Mouse (Mus musculus) heart, embryonic 16.5 days (tissue): ENCODE results near the gene Dok1. TPM values are rescaled to one million over a fixed set of nuclear protein-coding genes. Genes with fewer than 3 reads are reported as not detected.

Source experiments
- ATAC-seq: fragments of 200-750 bp; cut with Nextera tagmentation; replicated peaks from 2 replicates; pipeline ENCODE4 v1.8.0; 2017; ENCODE audit warnings: moderate number of reproducible peaks; ENCODE audit not compliant: insufficient read depth, low FRiP score; ENCODE audit errors: extremely low read depth
- H3K27ac ChIP-seq: fragments of 300-500 bp; sonication (generic); 2 replicates; pipeline ENCODE4 v1.5.1; 2014; ENCODE audit warnings: mild to moderate bottlenecking, low read length, control low read depth, moderate library complexity
- H3K27me3 ChIP-seq: fragments of 300-500 bp; sonication (generic); 2 replicates; pipeline ENCODE4 v1.6.1; 2014; ENCODE audit warnings: low read length, mixed read lengths; ENCODE audit not compliant: control insufficient read depth, insufficient read depth
- H3K36me3 ChIP-seq: fragments of 300-500 bp; sonication (generic); 2 replicates; pipeline ENCODE4 v1.6.1; 2014; ENCODE audit not compliant: control insufficient read depth, insufficient read depth
- H3K4me1 ChIP-seq: fragments of 300-500 bp; sonication (generic); 2 replicates; pipeline ENCODE4 v1.6.1; 2014; ENCODE audit warnings: low read length, mixed read lengths; ENCODE audit not compliant: control insufficient read depth, insufficient read depth
- H3K4me2 ChIP-seq: fragments of 300-500 bp; sonication (generic); 2 replicates; pipeline ENCODE4 v1.6.1; 2014; ENCODE audit warnings: low read depth, mild to moderate bottlenecking, control low read depth, low read length
- H3K4me3 ChIP-seq: fragments of 300-500 bp; sonication (generic); 2 replicates; pipeline ENCODE4 v1.5.1; 2014; ENCODE audit warnings: mild to moderate bottlenecking, control low read depth, low read length
- H3K9ac ChIP-seq: fragments of 300-500 bp; sonication (generic); 2 replicates; pipeline ENCODE4 v1.6.1; 2014; ENCODE audit warnings: low read length, control low read depth
- H3K9me3 ChIP-seq: fragments of 300-500 bp; sonication (generic); replicated peaks from 2 replicates; pipeline ENCODE4 v1.6.1; 2016; ENCODE audit warnings: low read length; ENCODE audit not compliant: control insufficient read depth
- WGBS: fragments of 180-500 bp; shearing (Covaris S2); extraction: QIAGEN DNeasy Blood & Tissue Kit; methylation state at CpG from one replicate; pipeline ENCODE4 v1.1.7; 2014; 5-methylcytosine and 5-hydroxymethylcytosine counted together
- polyA plus RNA-seq: library from polyadenylated mRNA; unstranded; fragments of >200 nt; fragmentation: Nextera tagmentation; extraction: Ambion mirVana; gene quantifications from 2 replicates; pipeline ENCODE4 v1.2.1, GENCODE M21; 2015

Dok1 gene
- polyA plus RNA-seq, 1 experiment from 2014 or later, result 9.5 TPM

GRCm38 (mm10) chr6:83037188-83037587 is 3.9 kb upstream of the Dok1 start:
- Histone ChIP-seq H3K27ac (no peak overlapping the region), H3K9me3 (no peaks in the 10 kb centered on the region), H3K36me3 (no peaks in the 10 kb centered on the region), H3K9ac (no peak overlapping the region), H3K4me2 (no peak overlapping the region), H3K4me3 (no peak overlapping the region), H3K4me1 (peaks cover 10% of the 10 kb centered on the region), H3K27me3 (peaks cover under 1% of the 10 kb centered on the region; the same call in 1 of the 2 replicates)
- no peak for ATAC-seq
- 74% methylated on average over 8 of the region's 8 CpGs for WGBS

GRCm38 (mm10) chr6:83034463-83035055 is 1.3 kb upstream of the Dok1 start:
- Histone ChIP-seq H3K4me3 (peak overlapping the region; percentile 73), H3K4me1 (peaks cover 18% of the 10 kb centered on the region), H3K27ac (peak overlapping the region; percentile 9; the same call in 1 of the 2 replicates), H3K9ac (peak overlapping the region; percentile 67), H3K4me2 (peak overlapping the region; percentile 86), H3K27me3 (peaks cover 9% of the 10 kb centered on the region; the same call in 1 of the 2 replicates), H3K9me3 (no peaks in the 10 kb centered on the region), H3K36me3 (no peaks in the 10 kb centered on the region)
- WGBS, result 32% methylated on average over 5 of the region's 5 CpGs
- ATAC-seq, result no peak

DNA sequence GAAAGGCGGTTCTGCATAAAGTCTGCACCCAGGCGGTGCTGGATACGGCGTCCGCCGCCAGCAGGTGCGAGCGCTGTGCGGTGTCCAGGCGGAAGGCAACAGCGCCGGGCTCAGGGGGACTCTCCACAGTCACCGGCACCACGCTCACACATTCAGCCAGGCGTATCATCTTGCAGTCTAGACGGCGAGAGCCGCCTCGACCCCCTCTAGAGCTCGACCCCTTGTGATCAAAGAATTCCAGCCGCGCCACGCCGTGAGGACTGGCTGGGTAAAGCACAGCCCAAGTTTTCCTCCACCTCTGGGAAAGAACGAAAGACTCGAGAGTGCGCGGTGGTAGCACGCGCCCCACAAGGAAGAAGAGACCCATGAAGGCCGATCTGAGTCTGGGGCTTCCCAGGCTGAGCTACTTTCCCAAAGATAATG is 491 bp downstream of the Dok1 start:
- Histone ChIP-seq H3K27me3 (peaks cover 13% of the 10 kb centered on the region; the same call in 1 of the 2 replicates), H3K4me3 (peak overlapping the region; percentile 73), H3K4me2 (peak overlapping the region; percentile 86), H3K9ac (peak overlapping the region; percentile 67), H3K4me1 (peaks cover 19% of the 10 kb centered on the region), H3K9me3 (no peaks in the 10 kb centered on the region), H3K27ac (peak overlapping the region; percentile 53), H3K36me3 (no peaks in the 10 kb centered on the region)
- under 1% methylated on average over 31 of the region's 31 CpGs for whole genome bisulfite sequencing
- ATAC-seq, result peak; percentile 39

DNA sequence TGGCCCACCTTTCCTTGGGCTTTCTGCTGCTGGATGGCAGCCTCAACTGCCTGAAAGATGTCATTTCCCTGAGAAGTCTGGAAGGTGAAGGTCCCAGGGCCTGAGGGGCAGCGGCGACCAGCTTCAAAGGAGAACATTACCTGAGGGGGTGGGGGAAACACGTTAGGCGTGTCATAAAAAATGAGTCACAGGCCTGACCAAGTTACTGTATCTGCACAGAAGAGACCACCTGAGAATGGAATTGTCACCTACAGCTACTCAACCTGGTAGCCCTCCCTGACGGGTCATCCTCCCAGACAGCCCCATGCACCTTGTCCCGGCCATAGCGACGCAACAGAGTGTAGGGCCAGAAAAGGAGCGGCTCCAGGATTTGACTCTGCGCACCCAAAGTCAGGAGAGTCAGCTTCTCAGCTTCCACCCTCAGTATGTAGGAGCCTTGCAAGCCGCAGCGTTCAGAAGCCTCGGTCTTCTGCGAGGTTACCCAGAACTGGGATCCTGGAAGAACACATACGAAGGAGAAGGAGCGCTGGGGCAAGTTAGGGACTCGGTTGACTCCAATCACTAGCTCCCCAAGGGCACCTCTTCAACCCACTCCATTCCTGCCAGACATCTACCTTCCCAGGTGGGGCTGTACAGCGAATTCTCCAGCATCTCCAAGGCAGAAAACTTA is 1.2 kb downstream of the Dok1 start:
- Histone ChIP-seq H3K36me3 (no peaks in the 10 kb centered on the region), H3K27me3 (peaks cover 13% of the 10 kb centered on the region; the same call in 1 of the 2 replicates), H3K4me2 (peak overlapping the region; percentile 86), H3K9me3 (no peaks in the 10 kb centered on the region), H3K4me3 (peak overlapping the region; percentile 73), H3K27ac (no peak overlapping the region), H3K9ac (peak overlapping the region; percentile 67), H3K4me1 (peaks cover 23% of the 10 kb centered on the region)
- no peak for ATAC-seq
- WGBS, result 53% methylated on average over 18 of the region's 18 CpGs

- WGBS, result 76% methylated on average over 7 of the region's 7 CpGs
- peaks cover 23% of the 10 kb centered on the region for H3K4me1 ChIP-seq
- ATAC-seq, result no peak
- H3K27ac ChIP-seq, result no peak overlapping the region
- H3K4me2 ChIP-seq, result no peak overlapping the region
- H3K36me3 ChIP-seq, result no peaks in the 10 kb centered on the region
- H3K9me3 ChIP-seq, result no peaks in the 10 kb centered on the region
- H3K27me3 ChIP-seq, result peaks cover 13% of the 10 kb centered on the region; the same call in 1 of the 2 replicates
- H3K9ac ChIP-seq, result no peak overlapping the region
- H3K4me3 ChIP-seq, result no peak overlapping the region
These were observed 2.2 kb downstream of the Dok1 start for GRCm38 (mm10) chr6:83031111-83031510.

DNA sequence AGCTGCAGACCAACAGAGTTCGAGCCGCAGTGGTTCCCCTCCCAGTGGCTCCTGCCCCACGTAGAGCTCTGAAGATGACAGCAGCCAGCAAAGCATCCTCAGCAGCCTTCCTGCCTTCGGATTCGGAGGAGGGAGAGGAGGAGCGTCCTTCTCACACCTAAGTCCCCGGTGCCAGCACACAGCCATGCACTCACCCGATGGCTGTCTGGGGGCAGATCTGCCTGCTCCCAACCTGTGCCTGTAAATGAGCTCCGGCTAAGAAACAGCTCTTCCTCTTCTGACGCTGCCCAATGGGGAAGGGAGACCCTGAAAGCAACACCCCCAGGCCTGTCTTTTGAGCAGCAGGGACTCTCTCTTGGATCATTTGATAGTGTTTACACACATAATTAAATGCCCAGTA is 3.5 kb downstream of the Dok1 start:
- Histone ChIP-seq H3K9me3 (no peaks in the 10 kb centered on the region), H3K4me1 (peaks cover 23% of the 10 kb centered on the region), H3K36me3 (no peaks in the 10 kb centered on the region), H3K27ac (no peak overlapping the region), H3K27me3 (peaks cover 13% of the 10 kb centered on the region; the same call in 1 of the 2 replicates), H3K9ac (no peak overlapping the region), H3K4me3 (no peak overlapping the region), H3K4me2 (no peak overlapping the region)
- no peak for ATAC-seq
- WGBS, result 46% methylated on average over 10 of the region's 10 CpGs

DNA sequence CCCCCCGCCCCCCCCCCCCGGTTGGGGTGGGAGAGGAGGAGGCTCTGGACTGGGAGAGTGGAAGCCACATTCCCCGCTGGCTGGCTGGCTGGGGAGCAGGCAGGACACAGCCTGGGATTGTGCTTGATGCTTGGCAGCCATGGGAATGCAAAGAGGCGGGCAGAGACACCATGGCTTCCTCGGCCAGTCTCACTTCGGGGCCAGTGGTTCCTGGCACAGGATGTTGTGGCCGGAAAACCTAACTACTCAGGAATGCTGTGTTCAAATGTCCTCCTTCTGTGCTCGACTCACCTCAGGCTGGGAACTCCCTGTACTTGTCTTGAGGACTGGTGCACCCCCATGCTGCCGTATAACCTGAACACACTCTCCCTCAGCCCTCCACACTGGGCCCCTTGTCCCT is 5.6 kb downstream of the Dok1 start:
- WGBS, result 38% methylated on average over 8 of the region's 9 CpGs
- H3K27me3 ChIP-seq, result peaks cover 13% of the 10 kb centered on the region; the same call in 1 of the 2 replicates
- H3K4me3 ChIP-seq, result no peak overlapping the region

GRCm38 (mm10) chr6:83027293-83027692 is 6.0 kb downstream of the Dok1 start:
- no peak for ATAC-seq
- Histone ChIP-seq H3K27ac (no peak overlapping the region), H3K9ac (no peak overlapping the region), H3K4me2 (no peak overlapping the region), H3K4me1 (peaks cover 17% of the 10 kb centered on the region), H3K36me3 (no peaks in the 10 kb centered on the region), H3K4me3 (no peak overlapping the region), H3K27me3 (peaks cover 13% of the 10 kb centered on the region; the same call in 1 of the 2 replicates), H3K9me3 (no peaks in the 10 kb centered on the region)
- WGBS, result 81% methylated on average over 8 of the region's 8 CpGs

More for the DNA sequence above, 5.6 kb downstream of the Dok1 start:
- Histone ChIP-seq H3K9ac (no peak overlapping the region), H3K9me3 (no peaks in the 10 kb centered on the region), H3K27ac (no peak overlapping the region), H3K36me3 (no peaks in the 10 kb centered on the region), H3K4me1 (peaks cover 20% of the 10 kb centered on the region), H3K4me2 (no peak overlapping the region)
- ATAC-seq, result no peak

- Histone ChIP-seq H3K9ac (no peak overlapping the region), H3K27me3 (peaks cover 6% of the 10 kb centered on the region; the same call in 1 of the 2 replicates), H3K4me2 (no peak overlapping the region), H3K4me3 (no peak overlapping the region), H3K4me1 (peaks cover 12% of the 10 kb centered on the region), H3K9me3 (no peaks in the 10 kb centered on the region), H3K36me3 (no peaks in the 10 kb centered on the region), H3K27ac (no peak overlapping the region)
- ATAC-seq, result no peak
- 95% methylated on average over 4 of the region's 4 CpGs for WGBS
These were observed 8.1 kb downstream of the Dok1 start for GRCm38 (mm10) chr6:83025221-83025620.
